Mouse (Mus musculus) MEL (cell line): ENCODE measurements around the gene Dapk2. TPM values are rescaled to one million over a fixed set of nuclear protein-coding genes. Genes with fewer than 3 reads are reported as not detected.
A peak's percentile ranks its signal among the peaks of the same experiment; 100 is the strongest.

Source experiments
- DNase-seq: peaks from one replicate; pipeline ENCODE4 v3.0.0; 2011; ENCODE audit warnings: low read depth, low spot score
- H3K27ac ChIP-seq: 2 replicates; pipeline ENCODE4 v1.5.1; 2012; ENCODE audit warnings: low read depth, mild to moderate bottlenecking, control low read depth, low read length, moderate library complexity; ENCODE audit not compliant: control insufficient read depth
- H3K27me3 ChIP-seq, 2 experiments: fragments of 150-350 bp in 1 of 2; sonication (generic) in 1 of 2; 2 replicates each; pipeline ENCODE4 v1.6.1; 2012; ENCODE audit warnings: low read length in 2 of 2, mild to moderate bottlenecking in 2 of 2, improper control_type of control experiment in 1 of 2, moderate library complexity in 1 of 2; ENCODE audit not compliant: insufficient read depth in 2 of 2, control insufficient read depth in 1 of 2
- H3K36me3 ChIP-seq, 2 experiments: 2 replicates each; pipeline ENCODE4 v1.6.1; 2012 to 2014; ENCODE audit warnings: low read length in 2 of 2, improper control_type of control experiment in 1 of 2, inconsistent platforms in 1 of 2, mild to moderate bottlenecking in 1 of 2; ENCODE audit not compliant: insufficient read depth in 2 of 2, control insufficient read depth in 1 of 2
- H3K4me1 ChIP-seq, 2 experiments: fragments of 150-350 bp in 1 of 2; sonication (generic) in 1 of 2; 2 replicates each; pipeline ENCODE4 v1.6.1; 2012; ENCODE audit warnings: low read length in 2 of 2, improper control_type of control experiment in 1 of 2, mild to moderate bottlenecking in 1 of 2; ENCODE audit not compliant: insufficient read depth in 2 of 2, control insufficient read depth in 1 of 2
- H3K4me3 ChIP-seq, 2 experiments: fragments of 150-350 bp in 1 of 2; sonication (generic) in 1 of 2; 2 replicates each; pipeline ENCODE4 v1.5.1; 2012; ENCODE audit warnings: low read depth in 2 of 2, low read length in 2 of 2, mild to moderate bottlenecking in 2 of 2, moderate library complexity in 2 of 2, control low read depth in 1 of 2, improper control_type of control experiment in 1 of 2; ENCODE audit not compliant: control insufficient read depth in 1 of 2, insufficient read depth in 1 of 2
- H3K79me2 ChIP-seq: 2 replicates; pipeline ENCODE4 v1.6.1; 2012; ENCODE audit warnings: mild to moderate bottlenecking, low read length, moderate library complexity; ENCODE audit not compliant: control insufficient read depth, poor library complexity, insufficient read depth
- H3K9ac ChIP-seq: 2 replicates; pipeline ENCODE4 v1.6.1; 2012; ENCODE audit warnings: low read depth, mild to moderate bottlenecking, control low read depth, low read length, moderate library complexity; ENCODE audit not compliant: control insufficient read depth, poor library complexity, severe bottlenecking
- H3K9me3 ChIP-seq: fragments of 150-350 bp; sonication (generic); replicated peaks from 2 replicates; pipeline ENCODE4 v1.6.1; 2012; ENCODE audit warnings: mild to moderate bottlenecking, low read length, improper control_type of control experiment, moderate library complexity; ENCODE audit not compliant: insufficient read depth
- CTCF ChIP-seq, 3 experiments: IDR thresholded peaks in 2 of 3; conservative IDR thresholded peaks in 1 of 3; 2 replicates each; pipeline ENCODE4 v1.5.1; 2011 to 2012; ENCODE audit warnings: low read length in 3 of 3, low read depth in 2 of 3, mild to moderate bottlenecking in 2 of 3, improper control_type of control experiment in 1 of 3, inconsistent platforms in 1 of 3, mixed read lengths in 1 of 3, moderate library complexity in 1 of 3; ENCODE audit not compliant: control insufficient read depth in 1 of 3, insufficient read depth in 1 of 3, poor library complexity in 1 of 3, severe bottlenecking in 1 of 3
- GATA1 ChIP-seq: IDR thresholded peaks from 2 replicates; pipeline ENCODE4 v1.6.1; 2011; ENCODE audit warnings: low read depth, low read length, improper control_type of control experiment
- JUND ChIP-seq: IDR thresholded peaks from 2 replicates; pipeline ENCODE4 v1.6.1; 2011; ENCODE audit warnings: low read depth, mild to moderate bottlenecking, improper control_type of control experiment, low read length
- KAT2A ChIP-seq: conservative IDR thresholded peaks from 2 replicates; pipeline ENCODE4 v1.6.1; 2012; ENCODE audit warnings: low read depth, low read length, improper control_type of control experiment, inconsistent platforms
- MAX ChIP-seq: IDR thresholded peaks from 2 replicates; pipeline ENCODE4 v1.6.1; 2011; ENCODE audit warnings: low read length, improper control_type of control experiment
- NRF1 ChIP-seq: IDR thresholded peaks from 2 replicates; pipeline ENCODE4 v1.6.1; 2014; ENCODE audit warnings: low read depth, mild to moderate bottlenecking, inconsistent platforms, low read length, improper control_type of control experiment, moderate library complexity; ENCODE audit not compliant: poor library complexity, insufficient read depth, severe bottlenecking
- POLR2A ChIP-seq, 2 experiments: IDR thresholded peaks; 2 replicates each; pipeline ENCODE4 v1.6.1; 2011 to 2012; ENCODE audit warnings: low read length in 2 of 2, mild to moderate bottlenecking in 2 of 2, control low read depth in 1 of 2, improper control_type of control experiment in 1 of 2, low read depth in 1 of 2, moderate library complexity in 1 of 2; ENCODE audit not compliant: control insufficient read depth in 1 of 2, insufficient read depth in 1 of 2, poor library complexity in 1 of 2
- RAD21 ChIP-seq: IDR thresholded peaks from 2 replicates; pipeline ENCODE4 v1.6.1; 2011; ENCODE audit warnings: mild to moderate bottlenecking, low read depth, low read length, improper control_type of control experiment
- SIN3A ChIP-seq: IDR thresholded peaks from 2 replicates; pipeline ENCODE4 v1.6.1; 2012; ENCODE audit warnings: low read length, improper control_type of control experiment, inconsistent platforms
- SMC3 ChIP-seq: IDR thresholded peaks from 2 replicates; pipeline ENCODE4 v1.6.1; 2011; ENCODE audit warnings: low read depth, low read length, improper control_type of control experiment
- TAL1 ChIP-seq: IDR thresholded peaks from 2 replicates; pipeline ENCODE4 v1.6.1; 2012; ENCODE audit warnings: mild to moderate bottlenecking, inconsistent platforms, low read length, moderate library complexity, mixed read lengths
- UBTF ChIP-seq: IDR thresholded peaks from 2 replicates; pipeline ENCODE4 v1.6.1; 2012; ENCODE audit warnings: low read depth, mild to moderate bottlenecking, inconsistent platforms, low read length, improper control_type of control experiment, moderate library complexity, borderline replicate concordance; ENCODE audit not compliant: insufficient read depth
- ZC3H11A ChIP-seq: IDR thresholded peaks from 2 replicates; pipeline ENCODE4 v1.6.1; 2012; ENCODE audit warnings: low read depth, mild to moderate bottlenecking, inconsistent platforms, low read length, improper control_type of control experiment
- polyA plus RNA-seq, 2 experiments: library from polyadenylated mRNA; stranded (reverse) in 1 of 2; unstranded in 1 of 2; fragments of >175 nt in 1 of 2; fragments of >200 nt in 1 of 2; gene quantifications; 2 replicates each; pipeline versions ENCODE4 v1.2.1 to v1.2.4; 2012; ENCODE audit warnings: low replicate concordance in 2 of 2, low read depth in 1 of 2; ENCODE audit not compliant: insufficient read length in 2 of 2, insufficient read depth in 1 of 2, missing spikeins in 1 of 2
- total RNA-seq: library from RNA; depleted of rRNA; stranded (reverse); fragments of 300-350 nt; gene quantifications from 2 replicates; pipeline ENCODE4 v1.2.3, GENCODE M21; 2012; rRNA removed

Gene Dapk2
- total RNA-seq (5.8 and 6.7 TPM in 2 replicates), polyA plus RNA-seq (1 to 10 TPM in 1 of 2 experiments, not detected in 1; 8.3 TPM)

DNA sequence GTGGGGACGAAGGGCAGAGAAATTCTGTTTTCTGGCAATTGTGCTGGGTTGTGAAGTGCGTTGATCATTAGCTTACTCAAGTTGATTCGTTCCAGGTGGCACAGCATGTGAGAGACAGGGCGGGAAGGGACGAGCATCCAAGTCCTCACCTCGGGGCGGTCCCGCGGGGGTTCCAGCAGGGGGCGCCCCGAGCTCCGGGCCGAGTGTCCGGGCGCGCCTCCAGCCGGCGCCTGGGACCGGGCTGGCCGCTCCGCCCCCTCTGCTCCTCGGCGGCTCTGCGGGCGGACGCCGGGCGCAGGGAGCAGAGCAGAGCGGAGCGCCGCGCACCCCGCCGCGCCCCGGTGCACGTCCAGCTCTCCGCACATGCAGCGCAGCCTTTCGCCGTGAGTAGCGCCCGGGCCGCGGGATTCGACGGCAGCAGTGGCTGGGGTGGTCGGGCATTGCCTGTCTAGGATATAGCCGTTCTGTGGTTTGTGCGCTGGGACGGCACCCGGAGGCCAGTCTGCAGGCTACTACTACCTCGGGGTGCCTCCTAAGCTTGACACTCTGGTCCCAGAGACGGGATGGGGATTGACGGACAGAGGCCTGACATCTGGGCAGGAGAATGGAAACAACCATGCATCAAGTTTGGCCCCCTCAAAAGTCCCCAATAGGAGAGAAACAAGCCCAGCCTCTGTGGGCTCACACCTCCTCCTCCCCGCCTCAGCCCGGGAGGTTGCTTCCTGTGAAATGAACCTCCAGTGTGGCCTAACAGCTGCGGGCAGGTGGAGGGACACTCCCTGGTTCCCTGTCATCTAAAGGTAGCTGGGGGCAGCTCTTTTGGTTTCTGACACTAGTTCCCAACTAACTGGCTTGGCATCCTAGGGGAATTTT lies at the start of gene Dapk2:
TSS of gene Dapk2 (plus strand) at position 266 of the 873 bp plus-strand sequence.
- Histone ChIP-seq H3K4me1 (peaks cover 0 to 5% of the 10 kb centered on the region in 2 experiments; a peak in 2 of 4 replicates), H3K36me3 (peaks cover 0 to 6% of the 10 kb centered on the region in 2 experiments; a peak in 1 of 4 replicates)
- DNase-seq, result peak; percentile 77
- peak; percentile 56 for TF ChIP-seq MAX
- peak; percentile 43; the same call in 1 of the 2 replicates for TF ChIP-seq SIN3A
- no peak for TF ChIP-seq TAL1
- TF ChIP-seq JUND, result no peak
- peak; percentile 82 for TF ChIP-seq SMC3
- 0 out of 4 replicates have a peak, but pooled peaks of 1 of the 2 experiments have one; percentile 29 for TF ChIP-seq POLR2A (IDR thresholded peaks at IDR 0.05; ENCODE audit: control insufficient read depth in 1 of 2, insufficient read depth in 1 of 2, low read depth in 1 of 2, low read length in 2 of 2, poor library complexity in 1 of 2)
- TF ChIP-seq NRF1, result 0 out of 2 replicates have a peak, but pooled peaks have one; percentile 25
- peak; percentile 60 for TF ChIP-seq RAD21
- TF ChIP-seq CTCF (IDR thresholded peaks at IDR 0.05 in 2 of 3, conservative IDR thresholded peaks at IDR 0.05 in 1 of 3; ENCODE audit: control insufficient read depth in 1 of 3, insufficient read depth in 1 of 3, low read depth in 2 of 3, low read length in 3 of 3, poor library complexity in 1 of 3, severe bottlenecking in 1 of 3), result peak; percentile 49 to 95 (median 78)
- TF ChIP-seq UBTF, result peak; percentile 96; the same call in 1 of the 2 replicates
- TF ChIP-seq ZC3H11A, result peak; percentile 46
- TF ChIP-seq, all 39 proteins: peak for 9
- no peaks in the 10 kb centered on the region for H3K27me3 ChIP-seq
- no peaks in the 10 kb centered on the region; the same call in none of the 2 replicates for H3K79me2 ChIP-seq
- peak within 1 kb of the TSS; percentile 74 for H3K9ac ChIP-seq
- no peaks in the 10 kb centered on the region for H3K9me3 ChIP-seq
- no peak within 1 kb of the TSS for H3K27ac ChIP-seq
- peak within 1 kb of the TSS; percentile 57 to 69 for H3K4me3 ChIP-seq

DNA sequence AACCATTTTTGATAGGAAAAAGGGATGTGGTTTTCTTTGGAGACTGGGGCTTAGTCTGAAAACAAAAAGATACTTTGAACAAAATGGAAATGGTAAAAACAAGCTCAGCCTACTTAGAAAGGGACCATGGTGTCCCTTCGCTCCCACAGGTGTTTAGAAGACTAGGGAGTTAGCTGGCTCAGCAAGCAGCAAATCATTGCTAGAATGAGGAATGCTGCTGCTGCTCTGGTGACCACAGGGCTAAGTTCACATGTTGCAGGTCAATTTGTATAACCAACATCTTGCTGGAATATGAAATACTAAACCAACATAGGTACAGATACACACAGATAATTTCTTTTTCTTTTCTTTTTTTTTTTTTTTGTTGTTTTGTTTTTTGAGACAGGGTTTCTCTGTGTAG lies 48.4 kb upstream of the Dapk2 start:
- H3K9ac ChIP-seq, result no peak overlapping the region
- TF ChIP-seq KAT2A (no peak), GATA1 (no peak), UBTF (no peak)
- 0 out of 2 replicates have a peak, but pooled peaks cover 1% of the 10 kb centered on the region for H3K79me2 ChIP-seq
- peaks cover 2 to 21% of the 10 kb centered on the region in 2 experiments for H3K36me3 ChIP-seq
- no peaks in the 10 kb centered on the region for H3K27me3 ChIP-seq
- no peak overlapping the region for H3K4me3 ChIP-seq
- H3K9me3 ChIP-seq, result no peaks in the 10 kb centered on the region
- H3K4me1 ChIP-seq, result no peaks in the 10 kb centered on the region; a peak in 1 of 4 replicates
- no peak overlapping the region for H3K27ac ChIP-seq
- DNase-seq, result no peak
